Mouse (Mus musculus): ENCODE results near the gene Tnfrsf19.

Gene Tnfrsf19

DNA sequence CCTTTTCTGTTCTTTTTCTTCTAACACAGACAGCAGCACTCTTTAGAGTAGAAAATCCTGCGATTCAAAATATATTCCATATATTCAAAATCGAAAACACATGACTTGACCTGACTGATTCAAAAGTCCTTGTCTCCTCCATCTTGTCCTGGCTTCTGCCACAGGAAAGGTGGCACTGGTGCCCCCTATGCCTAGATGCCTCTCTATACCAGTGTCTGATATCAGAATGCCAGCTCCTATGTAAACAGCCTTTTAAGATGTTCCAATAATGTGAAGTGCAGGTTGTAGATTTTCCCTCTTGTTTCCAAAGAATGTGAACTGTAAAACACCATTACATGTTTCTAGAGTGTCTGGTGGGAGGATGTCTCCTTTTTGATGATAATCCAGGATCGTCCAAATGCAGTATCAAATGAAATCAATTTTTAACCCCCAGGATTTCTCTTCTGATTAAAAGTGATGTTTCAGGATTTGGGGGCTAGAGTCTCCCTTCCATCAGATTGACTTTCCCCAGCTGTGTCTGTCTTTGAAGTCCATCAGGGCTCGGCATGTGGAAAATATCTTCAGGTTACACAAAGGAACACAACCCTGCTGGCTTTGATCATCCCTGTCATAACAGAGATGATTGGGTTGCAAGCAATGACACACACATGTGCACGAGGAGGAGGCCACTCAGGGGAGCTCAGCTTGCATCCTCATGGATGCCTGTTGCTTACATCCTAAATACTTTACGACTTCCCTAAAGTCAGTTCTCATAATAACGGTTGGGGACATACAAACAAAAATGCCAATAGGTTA, 82.1 kb downstream of the Tnfrsf19 start:
- no peak for DNase-seq (ENCODE audit: low spot score)

DNA sequence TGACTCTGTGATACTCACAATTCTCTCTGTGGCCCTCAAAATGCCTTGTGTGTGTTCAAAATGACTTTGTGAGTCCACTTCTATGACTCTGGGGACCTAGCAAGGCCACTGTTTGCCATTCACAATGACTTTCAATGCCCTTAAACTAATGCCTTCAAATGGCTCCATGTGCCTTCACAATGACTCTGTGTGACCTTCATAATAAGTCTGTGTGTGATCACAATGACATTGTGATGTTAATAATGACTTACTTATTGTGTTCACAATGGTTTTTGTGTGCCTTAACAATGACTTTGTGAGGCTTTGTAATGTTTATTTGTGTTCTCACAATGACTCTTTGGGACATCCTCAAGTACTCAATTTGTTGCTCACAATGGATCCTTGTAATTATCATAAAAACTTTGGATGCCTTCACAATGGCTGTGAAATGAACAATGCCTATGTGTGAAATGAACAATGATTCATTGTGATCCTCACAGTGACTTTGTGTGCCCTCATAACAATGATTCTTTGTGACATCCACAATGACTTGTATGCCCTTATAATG, 88.6 kb downstream of the Tnfrsf19 start:
- DNase-seq (ENCODE audit: low spot score): no peak

DNA sequence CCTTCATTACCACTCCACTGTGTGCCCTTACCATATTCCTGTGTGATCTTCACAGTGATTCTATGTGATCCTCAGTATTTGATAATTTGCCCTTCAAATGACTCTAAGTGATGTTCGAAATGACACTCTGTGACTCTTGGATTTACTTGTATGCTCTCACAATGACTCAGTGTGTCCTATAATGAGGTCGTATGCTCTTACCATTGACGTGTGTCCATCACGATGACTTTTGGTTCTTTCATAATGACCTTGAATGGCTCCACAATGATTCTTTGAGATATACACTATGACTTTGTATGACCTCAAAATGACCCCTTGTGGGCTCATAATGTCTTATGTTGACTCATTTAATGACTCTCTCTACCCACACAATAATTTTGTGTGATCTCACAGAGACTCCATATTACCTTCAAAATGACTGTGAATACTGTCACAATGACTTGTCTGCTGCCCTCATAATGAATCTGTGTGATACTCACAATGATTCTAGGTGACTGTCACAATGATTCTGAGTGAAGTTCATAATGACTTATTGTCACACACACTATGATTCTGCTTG, 108.7 kb downstream of the Tnfrsf19 start:
- DNase-seq (ENCODE audit: low spot score): no peak

DNA sequence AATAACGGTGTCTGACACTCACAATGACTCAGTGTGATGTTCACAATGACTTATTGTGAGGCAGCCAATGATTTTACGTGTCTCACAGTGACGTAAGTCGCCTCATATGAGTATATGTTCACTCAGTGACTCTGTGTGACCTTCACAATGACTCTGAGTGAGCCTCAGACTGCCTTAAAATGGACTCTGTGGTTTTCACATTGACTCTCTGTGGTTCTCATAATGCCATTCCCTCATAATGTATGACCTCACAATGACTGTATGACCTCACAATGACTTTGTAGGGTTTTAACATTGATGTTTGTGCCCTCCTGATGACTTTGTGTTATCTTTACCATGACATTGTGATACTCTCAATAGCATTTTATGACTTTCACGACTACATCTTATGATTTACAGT, 110.6 kb downstream of the Tnfrsf19 start:
- no peak for DNase-seq (ENCODE audit: low spot score)

DNA sequence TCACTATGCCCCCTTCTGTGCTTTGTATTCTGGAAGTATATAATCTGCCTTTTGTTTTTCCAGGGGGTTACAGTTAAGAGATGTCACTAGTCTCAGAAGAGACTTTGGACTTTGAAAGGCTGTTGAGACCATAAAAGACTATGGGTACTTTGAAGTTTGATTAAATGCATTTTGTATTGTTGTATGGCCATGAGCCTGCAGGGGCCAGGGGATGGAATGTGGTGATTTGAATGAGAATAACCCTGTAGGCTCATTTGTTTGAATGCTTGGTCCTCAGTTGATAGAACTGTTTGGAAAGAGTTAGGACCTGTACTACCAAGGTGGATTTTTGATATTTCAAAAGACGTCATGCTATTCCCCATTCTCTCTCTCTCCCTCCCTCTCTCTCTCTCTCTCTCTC, 120.3 kb downstream of the Tnfrsf19 start:
- DNase-seq (ENCODE audit: low spot score): no peak

DNA sequence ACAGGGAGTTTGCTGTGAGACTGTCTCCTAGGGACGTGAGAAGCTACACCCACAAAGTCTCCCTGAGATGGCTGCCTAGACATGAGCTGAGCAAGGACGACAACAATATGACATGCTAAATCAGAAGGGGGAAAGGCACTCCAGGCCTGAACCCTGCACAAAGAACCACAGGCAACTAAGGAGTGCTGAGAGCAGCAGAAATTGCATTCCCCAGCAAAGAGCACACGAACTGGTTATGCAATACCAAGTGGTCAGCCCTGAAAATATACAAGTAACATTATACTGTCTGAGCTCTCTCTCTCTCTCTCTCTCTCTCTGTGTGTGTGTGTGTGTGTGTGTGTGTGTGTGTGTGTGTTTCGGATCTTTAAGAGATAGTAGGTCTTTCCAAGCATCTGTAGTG, 129.6 kb downstream of the Tnfrsf19 start:
- DNase-seq (ENCODE audit: low spot score): no peak

All from ovary, postnatal 10 days (tissue).